Mouse (Mus musculus) kidney, postnatal 14 days (tissue): ENCODE measurements around the gene Cacna2d4.

Experiments used
- DNase-seq: peaks from one replicate; pipeline ENCODE4 v3.0.0; 2022; ENCODE audit warnings: mixed read lengths

The Cacna2d4 gene

GRCm38 (mm10) chr6:119224451-119225195 is 11.7 kb upstream of the Cacna2d4 start:
- no peak for DNase-seq

- no peak for DNase-seq
Measured at GRCm38 (mm10) chr6:119225226-119225625, 11.1 kb upstream of the Cacna2d4 start.

GRCm38 (mm10) chr6:119225731-119226130 is 10.6 kb upstream of the Cacna2d4 start:
- DNase-seq = no peak

GRCm38 (mm10) chr6:119227001-119227400 is 9.3 kb upstream of the Cacna2d4 start:
- no peak for DNase-seq

- DNase-seq = no peak
Measured at GRCm38 (mm10) chr6:119228861-119229603, 7.3 kb upstream of the Cacna2d4 start.

- DNase-seq = peak; percentile 20
Measured at GRCm38 (mm10) chr6:119233066-119233465, 3.3 kb upstream of the Cacna2d4 start.

GRCm38 (mm10) chr6:119235441-119235840 is 885 bp upstream of the Cacna2d4 start:
- DNase-seq = no peak

GRCm38 (mm10) chr6:119237427-119237989 is 1.2 kb downstream of the Cacna2d4 start:
- peak; percentile 48 for DNase-seq

GRCm38 (mm10) chr6:119239341-119240005 is 3.1 kb downstream of the Cacna2d4 start:
- no peak for DNase-seq

- DNase-seq = no peak
Measured at GRCm38 (mm10) chr6:119240256-119240655, 3.9 kb downstream of the Cacna2d4 start.

- no peak for DNase-seq
Measured at GRCm38 (mm10) chr6:119240871-119241705, 4.8 kb downstream of the Cacna2d4 start.

GRCm38 (mm10) chr6:119246082-119246481 is 9.8 kb downstream of the Cacna2d4 start:
- no peak for DNase-seq

- no peak for DNase-seq
Measured at GRCm38 (mm10) chr6:119248578-119248977, 12.3 kb downstream of the Cacna2d4 start.

- DNase-seq = no peak
Measured at GRCm38 (mm10) chr6:119249726-119250125, 13.4 kb downstream of the Cacna2d4 start.

- DNase-seq = no peak
Measured at GRCm38 (mm10) chr6:119251704-119252103, 15.4 kb downstream of the Cacna2d4 start.

- DNase-seq = no peak
Measured at GRCm38 (mm10) chr6:119276713-119277112, 40.4 kb downstream of the Cacna2d4 start.

- no peak for DNase-seq
Measured at GRCm38 (mm10) chr6:119280761-119281160, 44.4 kb downstream of the Cacna2d4 start.

- DNase-seq = no peak
Measured at GRCm38 (mm10) chr6:119301310-119301709, 65.0 kb downstream of the Cacna2d4 start.

- no peak for DNase-seq
Measured at GRCm38 (mm10) chr6:119303331-119303730, 67.0 kb downstream of the Cacna2d4 start.

GRCm38 (mm10) chr6:119307867-119308413 is 71.6 kb downstream of the Cacna2d4 start:
- no peak for DNase-seq

- DNase-seq = no peak
Measured at GRCm38 (mm10) chr6:119310176-119310575, 73.8 kb downstream of the Cacna2d4 start.

GRCm38 (mm10) chr6:119312381-119312780 is 76.1 kb downstream of the Cacna2d4 start:
- no peak for DNase-seq
